Mouse (Mus musculus): ENCODE measurements at regions not wholly inside any gene's neighbourhood (a gene's known extent, or its start where the extent isn't known, plus 50 kb on each side); places are given as distances from the start of the nearest gene placed in this dataset.

DNA sequence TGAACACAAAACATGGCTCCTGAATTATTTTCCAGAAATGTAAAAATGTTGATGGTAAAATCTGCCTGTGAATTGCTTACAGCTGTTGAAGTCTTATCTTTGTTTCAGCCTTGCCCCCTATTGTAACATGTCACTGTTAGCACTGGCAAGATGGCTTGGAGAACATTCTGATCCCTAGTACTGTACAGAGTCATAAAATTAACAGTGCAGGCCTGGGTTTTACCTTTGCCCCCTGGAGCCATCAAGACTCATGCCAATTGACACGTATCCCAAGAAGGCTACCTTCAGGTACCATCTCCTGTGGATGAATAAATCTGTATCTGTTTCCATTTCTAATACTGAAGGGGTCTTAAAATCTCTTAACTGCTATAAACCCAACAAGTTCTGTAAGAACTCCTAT lies 583.6 kb upstream of the Sema6d start:
- no peak for TF ChIP-seq MAFK (IDR thresholded peaks at IDR 0.05; ENCODE audit: insufficient read depth, low read depth, low read length)
- no peak for TF ChIP-seq HCFC1 (IDR thresholded peaks at IDR 0.05; ENCODE audit: borderline replicate concordance, insufficient read depth, low read length)

Data from ES-E14 (cell line).